Mouse (Mus musculus) heart, embryonic 10.5 days (tissue): ENCODE data around the gene Cnn1. TPM values are rescaled to one million over a fixed set of nuclear protein-coding genes. Genes with fewer than 3 reads are reported as not detected.
A peak's percentile ranks its signal among the peaks of the same experiment; 100 is the strongest.

ENCODE experiments used
- DNase-seq: peaks from one replicate; pipeline ENCODE4 v3.0.0-alpha.2; 2017; ENCODE audit warnings: low spot score
- H3K27ac ChIP-seq: fragments of 300-500 bp; sonication (generic); 2 replicates; pipeline ENCODE4 v1.5.1; 2016; ENCODE audit warnings: mild to moderate bottlenecking
- H3K27me3 ChIP-seq: fragments of 300-500 bp; sonication (generic); 2 replicates; pipeline ENCODE4 v1.6.1; 2016; ENCODE audit warnings: mild to moderate bottlenecking; ENCODE audit not compliant: poor library complexity, insufficient read depth, severe bottlenecking
- H3K36me3 ChIP-seq: fragments of 300-500 bp; sonication (generic); 2 replicates; pipeline ENCODE4 v1.6.1; 2016; ENCODE audit warnings: mild to moderate bottlenecking, moderate library complexity
- H3K4me1 ChIP-seq: fragments of 300-500 bp; sonication (generic); 2 replicates; pipeline ENCODE4 v1.6.1; 2016; ENCODE audit warnings: mild to moderate bottlenecking
- H3K4me3 ChIP-seq: fragments of 300-500 bp; sonication (generic); 2 replicates; pipeline ENCODE4 v1.5.1; 2016; ENCODE audit warnings: mild to moderate bottlenecking, moderate library complexity
- H3K9me3 ChIP-seq: fragments of 300-500 bp; sonication (generic); 2 replicates; pipeline ENCODE4 v1.6.1; 2016; ENCODE audit warnings: mild to moderate bottlenecking, moderate library complexity
- WGBS: fragments of 180-500 bp; shearing (Covaris S2); methylation state at CpG from one replicate; pipeline ENCODE4 v1.1.7; 2016; 5-methylcytosine and 5-hydroxymethylcytosine counted together
- polyA plus RNA-seq: library from polyadenylated mRNA; unstranded; fragments of >200 nt; fragmentation: Nextera tagmentation; extraction: Ambion mirVana; gene quantifications from 2 replicates; pipeline ENCODE4 v1.2.1, GENCODE M21; 2016

The Cnn1 gene
- polyA plus RNA-seq, 1 experiment from 2014 or later = 246 TPM

- no peaks in the 10 kb centered on the region for H3K27me3 ChIP-seq
- WGBS = 75% methylated on average over 6 of the region's 6 CpGs
Measured at GRCm38 (mm10) chr9:22086012-22086411, 13.0 kb upstream of the Cnn1 start.

GRCm38 (mm10) chr9:22087034-22087618 lies 11.9 kb upstream of the Cnn1 start:
- WGBS = 85% methylated on average over 2 of the region's 2 CpGs
- Histone ChIP-seq H3K4me1 (peaks cover 21% of the 10 kb centered on the region), H3K27ac (no peak overlapping the region), H3K4me3 (no peak overlapping the region), H3K9me3 (0 out of 2 replicates have a peak, but pooled peaks cover 2% of the 10 kb centered on the region), H3K36me3 (peaks cover 7% of the 10 kb centered on the region; the same call in 1 of the 2 replicates), H3K27me3 (no peaks in the 10 kb centered on the region)
- no peak for DNase-seq

More at GRCm38 (mm10) chr9:22086012-22086411, 13.0 kb upstream of the Cnn1 start:
- Histone ChIP-seq H3K4me3 (peak overlapping the region; percentile 77), H3K4me1 (peaks cover 21% of the 10 kb centered on the region), H3K27ac (peak overlapping the region; percentile 86), H3K9me3 (0 out of 2 replicates have a peak, but pooled peaks cover 2% of the 10 kb centered on the region), H3K36me3 (peaks cover 7% of the 10 kb centered on the region; the same call in 1 of the 2 replicates)
- no peak for DNase-seq

GRCm38 (mm10) chr9:22089281-22089680 lies 9.7 kb upstream of the Cnn1 start:
- peaks cover 21% of the 10 kb centered on the region for H3K4me1 ChIP-seq
- 98% methylated on average over 7 of the region's 7 CpGs for WGBS

GRCm38 (mm10) chr9:22089986-22090385 lies 9.0 kb upstream of the Cnn1 start:
- Histone ChIP-seq H3K27ac (no peak overlapping the region), H3K36me3 (no peaks in the 10 kb centered on the region), H3K9me3 (0 out of 2 replicates have a peak, but pooled peaks cover 2% of the 10 kb centered on the region), H3K27me3 (no peaks in the 10 kb centered on the region), H3K4me3 (no peak overlapping the region), H3K4me1 (peaks cover 21% of the 10 kb centered on the region)
- WGBS = 79% methylated on average over 7 of the region's 7 CpGs
- DNase-seq = no peak

More at GRCm38 (mm10) chr9:22089281-22089680, 9.7 kb upstream of the Cnn1 start:
- Histone ChIP-seq H3K4me3 (no peak overlapping the region), H3K27ac (no peak overlapping the region), H3K36me3 (no peaks in the 10 kb centered on the region), H3K9me3 (0 out of 2 replicates have a peak, but pooled peaks cover 2% of the 10 kb centered on the region), H3K27me3 (no peaks in the 10 kb centered on the region)
- DNase-seq = no peak

- Histone ChIP-seq H3K9me3 (0 out of 2 replicates have a peak, but pooled peaks cover 2% of the 10 kb centered on the region), H3K4me1 (peaks cover 16% of the 10 kb centered on the region), H3K4me3 (no peak overlapping the region), H3K27me3 (peaks cover 2% of the 10 kb centered on the region; the same call in 1 of the 2 replicates), H3K27ac (no peak overlapping the region), H3K36me3 (no peaks in the 10 kb centered on the region)
- WGBS = 84% methylated on average over 6 of the region's 6 CpGs
- DNase-seq = no peak
Measured at GRCm38 (mm10) chr9:22092746-22093145, 6.3 kb upstream of the Cnn1 start.

DNA sequence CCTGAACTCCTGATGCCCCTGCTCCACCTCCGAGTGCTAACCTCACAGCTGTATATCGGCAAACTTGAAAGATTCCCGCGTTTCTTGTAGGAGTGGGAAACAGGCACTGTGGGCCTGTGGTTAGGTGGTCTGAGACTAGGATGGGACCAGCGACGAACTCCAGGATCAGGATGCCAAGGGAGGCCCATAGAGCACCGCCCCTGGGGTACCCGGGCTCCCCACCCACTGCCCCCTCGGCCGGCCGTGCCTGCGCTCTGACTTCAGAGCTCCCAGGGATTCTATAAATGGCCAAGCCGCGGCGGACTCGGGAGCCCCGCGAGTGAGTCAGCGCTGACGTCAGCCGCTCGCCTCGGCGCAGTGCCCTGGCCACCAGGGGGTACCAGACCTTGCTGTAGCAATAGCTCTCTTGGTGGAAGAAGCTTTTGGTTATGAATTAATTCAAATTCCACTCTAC lies 3.1 kb upstream of the Cnn1 start:
- peak overlapping the region; percentile 86 for H3K27ac ChIP-seq
- H3K27me3 ChIP-seq = peaks cover 29% of the 10 kb centered on the region
- peaks cover 28% of the 10 kb centered on the region for H3K4me1 ChIP-seq

DNA sequence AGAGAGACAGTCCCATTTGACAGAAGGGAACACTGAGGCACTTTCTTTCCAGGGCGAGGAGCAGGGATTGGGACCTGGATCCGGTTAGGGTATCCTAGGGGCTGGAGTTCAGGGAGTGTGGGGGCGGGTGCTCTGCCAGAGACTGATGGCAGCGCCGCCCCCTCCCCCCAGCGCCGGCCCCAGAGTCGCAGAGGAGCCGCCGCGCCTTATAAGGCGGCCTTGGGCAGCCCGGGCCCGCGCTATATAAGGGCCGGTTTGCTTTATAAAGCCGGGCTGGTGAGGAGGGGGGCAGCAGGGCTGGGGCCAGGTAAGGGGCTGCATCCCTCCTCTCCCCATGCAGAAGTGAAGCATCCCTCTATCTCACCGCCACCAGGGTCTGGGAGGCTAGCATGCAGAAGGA lies 906 bp downstream of the Cnn1 start:
- H3K4me3 ChIP-seq = peak overlapping the region; percentile 50

More for the DNA sequence above, 3.1 kb upstream of the Cnn1 start:
- DNase-seq = peak; percentile 95
- no peaks in the 10 kb centered on the region for H3K9me3 ChIP-seq
- peak overlapping the region; percentile 51 for H3K4me3 ChIP-seq
- WGBS = 1% methylated on average over 24 of the region's 24 CpGs
- no peaks in the 10 kb centered on the region for H3K36me3 ChIP-seq

GRCm38 (mm10) chr9:22108194-22108593 lies 9.2 kb downstream of the Cnn1 start:
- no peaks in the 10 kb centered on the region for H3K4me1 ChIP-seq
- no peaks in the 10 kb centered on the region for H3K9me3 ChIP-seq
- no peaks in the 10 kb centered on the region for H3K27me3 ChIP-seq
- WGBS = 88% methylated on average over 9 of the region's 9 CpGs
- H3K27ac ChIP-seq = no peak overlapping the region
- H3K36me3 ChIP-seq = peaks cover 96% of the 10 kb centered on the region
- H3K4me3 ChIP-seq = no peak overlapping the region
- no peak for DNase-seq

More for the DNA sequence above, 906 bp downstream of the Cnn1 start:
- H3K27ac ChIP-seq = peak overlapping the region; percentile 88
- under 1% methylated on average over 18 of the region's 18 CpGs for WGBS
- peak; percentile 88 for DNase-seq
- no peaks in the 10 kb centered on the region for H3K9me3 ChIP-seq
- H3K36me3 ChIP-seq = peaks cover 38% of the 10 kb centered on the region
- peaks cover 35% of the 10 kb centered on the region for H3K27me3 ChIP-seq
- H3K4me1 ChIP-seq = peaks cover 32% of the 10 kb centered on the region

GRCm38 (mm10) chr9:22115635-22116034 lies 16.6 kb downstream of the Cnn1 start:
- Histone ChIP-seq H3K9me3 (no peaks in the 10 kb centered on the region), H3K36me3 (peaks cover 37% of the 10 kb centered on the region), H3K27ac (no peak overlapping the region), H3K27me3 (no peaks in the 10 kb centered on the region), H3K4me1 (peaks cover 15% of the 10 kb centered on the region), H3K4me3 (peak overlapping the region; percentile 94; the same call in 1 of the 2 replicates)
- WGBS = 92% methylated on average over 4 of the region's 4 CpGs
- DNase-seq = no peak

DNA sequence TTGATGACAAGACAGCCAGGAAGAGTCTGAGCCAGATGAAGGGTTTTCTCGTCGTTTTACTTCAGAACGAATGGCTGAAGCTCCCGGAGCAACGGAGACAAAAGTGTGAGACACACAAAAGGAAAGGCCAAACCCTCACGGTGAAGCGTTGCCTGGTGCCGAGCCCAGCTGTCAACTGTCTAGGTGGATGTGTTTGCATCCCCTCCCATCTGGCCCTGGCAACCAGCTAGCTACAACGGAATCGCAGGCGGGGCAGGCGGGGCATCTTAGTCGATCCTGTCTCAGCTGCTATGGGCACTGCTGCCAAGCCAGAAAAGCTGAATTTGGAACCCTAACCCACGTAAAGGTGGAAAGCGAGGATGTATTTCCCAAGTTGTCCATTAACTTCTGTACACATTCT lies 17.1 kb downstream of the Cnn1 start:
- Histone ChIP-seq H3K36me3 (peaks cover 35% of the 10 kb centered on the region), H3K27me3 (no peaks in the 10 kb centered on the region), H3K9me3 (no peaks in the 10 kb centered on the region), H3K4me1 (peaks cover 15% of the 10 kb centered on the region), H3K4me3 (peak overlapping the region; percentile 94), H3K27ac (peak overlapping the region; percentile 92)
- 37% methylated on average over 15 of the region's 15 CpGs for WGBS
- no peak for DNase-seq

DNA sequence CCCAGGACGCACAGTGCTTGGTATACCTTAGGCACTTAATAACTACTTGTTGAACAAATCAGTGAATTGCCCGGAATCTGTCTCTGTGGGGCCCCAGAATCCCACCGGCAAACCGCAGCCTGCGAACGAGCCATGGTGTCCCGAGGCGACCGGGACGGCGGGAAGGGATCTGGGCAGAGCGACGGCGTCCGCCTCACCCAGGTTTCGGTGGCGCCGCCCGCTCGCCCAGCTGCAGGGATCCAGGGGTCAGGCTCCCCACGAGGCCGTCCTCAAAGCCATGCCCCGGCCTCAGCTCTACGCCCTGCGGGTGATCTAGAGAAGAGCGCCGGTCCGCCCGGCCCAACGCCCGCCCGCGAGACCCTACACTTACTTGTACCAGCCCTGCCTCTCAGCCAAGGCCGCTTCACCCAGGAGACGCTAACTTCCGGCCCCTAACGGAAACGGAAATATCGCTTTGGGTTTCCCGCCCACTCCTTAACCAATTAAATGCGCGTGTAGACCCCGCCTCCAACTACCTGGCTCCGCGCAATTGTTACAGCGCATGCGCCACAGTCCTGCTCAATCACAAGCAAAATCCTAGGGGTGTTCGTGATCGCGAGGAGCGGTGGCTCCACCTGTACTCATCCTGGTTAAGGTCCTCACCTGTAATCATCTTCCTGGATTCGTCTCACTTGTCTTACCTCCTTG lies 17.9 kb downstream of the Cnn1 start, which contains the start of gene Elof1:
Gene Elof1, minus strand, starts transcription at position 433 of the 687 bp plus-strand sequence.
- under 1% methylated on average over 52 of the region's 52 CpGs for WGBS
- H3K4me1 ChIP-seq = peaks cover 15% of the 10 kb centered on the region
- DNase-seq = peak; percentile 98
- H3K27ac ChIP-seq = peak within 1 kb of the TSS; percentile 92
- peaks cover 27% of the 10 kb centered on the region for H3K36me3 ChIP-seq
- no peaks in the 10 kb centered on the region for H3K9me3 ChIP-seq
- peak within 1 kb of the TSS; percentile 94 for H3K4me3 ChIP-seq
- no peaks in the 10 kb centered on the region for H3K27me3 ChIP-seq

- peak overlapping the region; percentile 92 for H3K27ac ChIP-seq
- H3K36me3 ChIP-seq = peaks cover 16% of the 10 kb centered on the region
- 41% methylated on average over 10 of the region's 10 CpGs for WGBS
- H3K4me1 ChIP-seq = peaks cover 15% of the 10 kb centered on the region
- peak overlapping the region; percentile 94 for H3K4me3 ChIP-seq
- H3K9me3 ChIP-seq = no peaks in the 10 kb centered on the region
- no peaks in the 10 kb centered on the region for H3K27me3 ChIP-seq
- DNase-seq = peak; percentile 85
Measured at GRCm38 (mm10) chr9:22117754-22118456, 18.9 kb downstream of the Cnn1 start.
